Mouse (Mus musculus): Measurements from ENCODE around the gene Plekhf1. TPM values are rescaled to one million over a fixed set of nuclear protein-coding genes. Genes with fewer than 3 reads are reported as not detected.

The Plekhf1 gene
- total and polyA plus RNA-seq, 2 experiments from 2014 or later = 0.54 to 0.86 TPM

DNA sequence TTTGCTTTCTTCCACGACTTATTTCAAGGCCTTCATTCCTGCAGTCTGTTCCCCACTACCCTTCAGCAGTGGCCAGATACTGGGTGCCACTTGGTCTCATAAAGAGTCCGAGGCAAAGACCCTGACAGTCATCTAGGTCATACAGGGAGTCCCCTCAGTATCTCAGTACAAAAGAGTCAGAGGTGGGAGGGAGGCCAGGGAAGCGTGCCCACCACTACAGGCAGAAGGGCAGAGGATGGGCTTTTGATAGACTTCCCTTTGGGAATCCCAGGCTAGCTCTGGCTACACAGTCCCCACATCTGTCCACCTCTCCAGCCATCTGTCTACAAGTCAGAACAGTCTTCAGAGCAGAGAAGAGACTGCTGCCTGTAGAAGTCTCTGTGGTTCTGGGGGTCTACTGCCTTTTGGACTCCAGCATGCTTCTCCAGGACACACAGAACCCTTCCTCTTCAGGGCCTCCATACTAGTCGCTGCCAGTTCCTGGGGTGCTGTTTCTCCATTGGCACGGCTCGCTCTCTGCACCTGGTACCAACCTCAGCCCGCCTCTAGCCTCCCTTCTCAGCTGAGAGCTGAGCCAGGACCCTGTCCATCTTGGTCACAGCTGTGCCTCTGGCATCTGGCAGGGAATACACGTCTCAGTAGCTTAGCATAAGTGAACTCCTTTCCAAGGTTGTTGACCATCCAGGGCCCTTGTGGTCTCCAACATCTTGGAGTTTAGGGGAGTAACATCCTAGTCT lies 9.0 kb downstream of the Plekhf1 start:
- H3K27me3 ChIP-seq (ENCODE audit: insufficient read depth, low read length) = no peaks in the 10 kb centered on the region
- H3K4me1 ChIP-seq (ENCODE audit: insufficient read depth) = no peaks in the 10 kb centered on the region
- H3K9me3 ChIP-seq (ENCODE audit: low read length) = no peaks in the 10 kb centered on the region
- H3K27ac ChIP-seq (ENCODE audit: low read depth, low read length) = no peak overlapping the region
- 80% methylated on average over 8 of the region's 8 CpGs for WGBS
- no peak overlapping the region for H3K4me3 ChIP-seq (ENCODE audit: low read depth, low read length)
- no peaks in the 10 kb centered on the region for H3K36me3 ChIP-seq (ENCODE audit: insufficient read depth)
- TF ChIP-seq CTCF (IDR thresholded peaks at IDR 0.05; ENCODE audit: low read depth) = no peak
- DNase-seq (no peak), ATAC-seq (no peak)
- no peak overlapping the region for H3K4me2 ChIP-seq (ENCODE audit: low read depth)
- no peak overlapping the region for H3K9ac ChIP-seq

DNA sequence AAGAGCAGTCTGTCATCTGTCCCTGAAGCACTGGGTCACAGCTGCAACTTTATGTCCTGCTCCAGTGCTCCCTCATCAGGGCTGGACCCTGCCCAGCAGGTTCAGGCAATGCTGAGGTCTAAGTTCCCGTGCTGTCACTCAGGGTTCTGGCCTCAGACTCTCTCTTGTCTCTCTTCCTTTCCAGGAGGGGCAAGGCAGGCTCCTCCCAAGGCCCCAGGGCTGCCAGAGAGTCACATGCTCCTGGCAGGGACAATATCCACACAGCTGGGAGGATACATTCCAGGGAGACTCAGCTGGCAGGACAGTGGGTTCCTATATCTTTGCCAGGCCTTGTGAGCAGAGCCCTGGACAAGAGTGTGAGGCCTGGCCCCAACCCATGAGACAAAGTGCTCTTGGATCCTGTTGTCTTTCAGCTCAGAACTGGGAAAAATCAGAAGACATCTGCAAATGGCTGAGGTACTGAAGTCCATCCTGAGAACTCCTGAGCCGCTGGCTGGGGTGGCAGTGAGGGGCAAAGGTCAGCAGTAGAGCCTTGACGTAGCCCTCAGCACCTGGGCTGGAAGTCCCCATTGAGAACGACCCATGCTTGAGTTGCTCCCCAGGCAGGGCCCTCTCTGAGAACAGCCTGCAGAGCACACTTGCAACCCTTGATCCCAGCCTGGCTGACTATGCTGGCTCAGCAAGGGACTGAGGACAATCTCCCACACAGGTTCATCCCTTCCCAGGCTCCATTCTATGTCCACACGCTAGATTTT lies 10.2 kb downstream of the Plekhf1 start:
- ATAC-seq (peak; percentile 69), DNase-seq (peak; percentile 7)
- 68% methylated on average over 5 of the region's 5 CpGs for WGBS
- Histone ChIP-seq H3K4me3 (ENCODE audit: low read depth, low read length) (no peak overlapping the region), H3K36me3 (ENCODE audit: insufficient read depth) (no peaks in the 10 kb centered on the region), H3K9me3 (ENCODE audit: low read length) (no peaks in the 10 kb centered on the region), H3K4me2 (ENCODE audit: low read depth) (no peak overlapping the region), H3K27me3 (ENCODE audit: insufficient read depth, low read length) (no peaks in the 10 kb centered on the region), H3K4me1 (ENCODE audit: insufficient read depth) (no peaks in the 10 kb centered on the region), H3K27ac (ENCODE audit: low read depth, low read length) (no peak overlapping the region), H3K9ac (no peak overlapping the region)
- no peak for TF ChIP-seq CTCF (IDR thresholded peaks at IDR 0.05; ENCODE audit: low read depth)

DNA sequence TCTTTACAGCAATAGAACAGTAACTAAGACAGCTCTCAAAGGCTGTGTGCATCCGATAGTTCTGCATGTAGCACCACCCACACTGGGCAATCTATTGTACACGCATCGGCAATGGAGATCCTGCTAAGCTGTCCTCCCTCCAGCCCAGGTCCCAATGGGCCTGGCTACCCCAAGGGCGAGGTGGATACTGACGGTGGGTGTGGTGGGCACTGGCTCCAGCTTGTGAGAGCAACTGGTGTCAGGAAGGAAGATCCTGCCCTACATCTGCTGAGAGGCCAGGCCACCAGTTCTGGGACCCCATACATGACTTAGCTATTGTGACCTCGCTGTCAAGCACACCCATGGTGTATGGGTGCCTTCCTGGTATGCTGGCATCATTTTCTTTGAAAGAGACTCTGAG lies 12.1 kb downstream of the Plekhf1 start:
- Histone ChIP-seq H3K27ac (ENCODE audit: low read depth, low read length) (no peak overlapping the region), H3K27me3 (ENCODE audit: insufficient read depth, low read length) (no peaks in the 10 kb centered on the region), H3K9ac (no peak overlapping the region), H3K36me3 (ENCODE audit: insufficient read depth) (no peaks in the 10 kb centered on the region), H3K9me3 (ENCODE audit: low read length) (no peaks in the 10 kb centered on the region), H3K4me1 (ENCODE audit: insufficient read depth) (no peaks in the 10 kb centered on the region), H3K4me2 (ENCODE audit: low read depth) (no peak overlapping the region), H3K4me3 (ENCODE audit: low read depth, low read length) (no peak overlapping the region)
- no peak for ATAC-seq
- DNase-seq = no peak
- 92% methylated on average over 6 of the region's 6 CpGs for WGBS
- no peak for TF ChIP-seq CTCF (IDR thresholded peaks at IDR 0.05; ENCODE audit: low read depth)

DNA sequence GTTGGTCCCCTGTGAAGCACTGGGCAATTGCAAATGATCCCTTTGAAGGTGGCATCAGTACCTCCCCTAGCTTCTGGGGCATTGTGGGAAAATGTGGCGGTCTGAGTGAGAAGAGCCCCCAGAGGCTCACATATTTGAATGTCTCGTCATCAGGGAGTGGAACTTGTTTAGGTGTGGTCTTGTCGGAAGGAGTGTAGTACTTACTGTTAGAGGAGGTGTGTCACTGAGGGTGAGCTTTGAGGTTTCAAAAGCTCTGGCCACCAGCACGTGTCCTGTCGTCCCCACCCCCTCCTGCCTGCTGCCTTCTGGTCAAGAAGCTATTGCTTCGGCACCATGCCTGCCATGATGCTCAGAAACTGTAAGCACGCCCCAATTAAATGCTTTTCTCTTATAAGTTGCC lies 12.5 kb downstream of the Plekhf1 start:
- no peaks in the 10 kb centered on the region for H3K36me3 ChIP-seq (ENCODE audit: insufficient read depth)
- no peaks in the 10 kb centered on the region for H3K9me3 ChIP-seq (ENCODE audit: low read length)
- H3K4me1 ChIP-seq (ENCODE audit: insufficient read depth) = no peaks in the 10 kb centered on the region
- no peaks in the 10 kb centered on the region for H3K27me3 ChIP-seq (ENCODE audit: insufficient read depth, low read length)
- 70% methylated on average over 7 of the region's 7 CpGs for WGBS
- no peak overlapping the region for H3K4me3 ChIP-seq (ENCODE audit: low read depth, low read length)
- no peak for TF ChIP-seq CTCF (IDR thresholded peaks at IDR 0.05; ENCODE audit: low read depth)
- no peak overlapping the region for H3K9ac ChIP-seq
- no peak for DNase-seq
- no peak overlapping the region for H3K27ac ChIP-seq (ENCODE audit: low read depth, low read length)
- no peak for ATAC-seq
- H3K4me2 ChIP-seq (ENCODE audit: low read depth) = no peak overlapping the region

DNA sequence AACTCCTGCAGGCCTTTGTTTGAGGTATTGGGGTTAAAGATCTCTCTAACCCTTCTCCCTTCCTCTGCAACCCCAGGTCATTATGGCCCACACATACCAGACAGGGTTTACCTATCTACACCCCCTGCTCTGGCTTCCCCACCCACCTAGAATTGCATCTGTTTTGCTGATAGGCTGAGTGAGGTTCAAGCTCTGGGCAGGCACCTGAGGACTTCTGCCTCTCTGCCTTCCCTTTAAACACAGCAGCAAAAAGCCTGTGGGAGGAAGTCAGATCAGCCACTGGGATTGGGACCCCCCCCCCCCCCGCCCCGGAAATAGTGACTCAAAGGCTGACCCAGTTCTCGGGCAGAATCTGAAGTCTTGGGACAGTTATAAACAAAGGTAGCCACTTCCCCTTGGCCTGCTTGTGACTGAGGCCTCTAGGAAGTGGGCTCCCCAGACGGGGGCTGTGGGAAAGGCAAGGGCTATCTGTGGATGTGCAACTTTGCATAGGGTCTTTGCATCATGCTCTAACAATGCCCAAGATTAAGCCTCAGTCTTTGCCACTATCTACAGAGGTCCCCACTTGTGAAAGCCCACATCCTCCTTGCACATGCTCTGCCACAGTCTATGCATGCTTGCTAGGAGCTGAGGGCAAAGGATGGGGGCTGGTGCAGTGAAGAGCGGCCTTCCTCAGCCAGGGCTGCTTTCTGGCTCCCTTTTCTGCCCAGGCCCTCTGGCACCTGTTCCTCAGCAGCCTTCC lies 13.2 kb downstream of the Plekhf1 start:
- Histone ChIP-seq H3K4me3 (ENCODE audit: low read depth, low read length) (no peak overlapping the region), H3K9me3 (ENCODE audit: low read length) (no peaks in the 10 kb centered on the region), H3K4me2 (ENCODE audit: low read depth) (no peak overlapping the region), H3K27ac (ENCODE audit: low read depth, low read length) (no peak overlapping the region), H3K27me3 (ENCODE audit: insufficient read depth, low read length) (no peaks in the 10 kb centered on the region), H3K9ac (no peak overlapping the region), H3K4me1 (ENCODE audit: insufficient read depth) (no peaks in the 10 kb centered on the region), H3K36me3 (ENCODE audit: insufficient read depth) (no peaks in the 10 kb centered on the region)
- WGBS = 71% methylated on average over 5 of the region's 5 CpGs
- no peak for ATAC-seq
- TF ChIP-seq CTCF (IDR thresholded peaks at IDR 0.05; ENCODE audit: low read depth) = no peak
- no peak for DNase-seq

DNA sequence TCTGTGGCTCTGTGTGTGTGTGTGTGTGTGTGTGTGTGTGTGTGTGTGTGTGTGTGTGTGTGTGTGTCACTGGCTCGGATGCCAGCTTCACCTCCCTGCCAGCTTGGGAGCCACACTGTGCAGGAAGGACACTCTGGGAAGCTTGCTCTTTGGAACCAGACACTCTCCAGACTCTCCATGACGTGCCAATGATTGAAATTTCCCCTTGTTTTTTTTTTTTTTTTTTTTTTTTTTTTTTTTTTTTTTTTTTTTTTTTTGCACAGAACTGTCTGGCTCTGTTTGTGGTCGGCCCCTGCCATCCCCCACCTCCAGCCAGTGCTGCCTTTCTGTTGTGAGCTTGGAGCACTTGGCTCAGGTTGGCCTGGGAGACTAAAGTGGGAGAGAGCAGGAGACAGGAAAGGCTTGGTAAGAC lies 15.2 kb downstream of the Plekhf1 start:
- DNase-seq (no peak), ATAC-seq (no peak)
- WGBS = 38% methylated on average over 3 of the region's 3 CpGs
- Histone ChIP-seq H3K27me3 (ENCODE audit: insufficient read depth, low read length) (no peaks in the 10 kb centered on the region), H3K4me1 (ENCODE audit: insufficient read depth) (no peaks in the 10 kb centered on the region), H3K9me3 (ENCODE audit: low read length) (no peaks in the 10 kb centered on the region), H3K27ac (ENCODE audit: low read depth, low read length) (no peak overlapping the region), H3K36me3 (ENCODE audit: insufficient read depth) (no peaks in the 10 kb centered on the region), H3K4me2 (ENCODE audit: low read depth) (no peak overlapping the region), H3K9ac (no peak overlapping the region), H3K4me3 (ENCODE audit: low read depth, low read length) (no peak overlapping the region)
- no peak for TF ChIP-seq CTCF (IDR thresholded peaks at IDR 0.05; ENCODE audit: low read depth)

Measured in forebrain, postnatal 0 days (tissue).